Mouse (Mus musculus) thymus, adult 2 months (tissue): Measurements from ENCODE around the gene Tsnax. TPM values are rescaled to one million over a fixed set of nuclear protein-coding genes. Genes with fewer than 3 reads are reported as not detected.

Experiments
- DNase-seq: peaks from one replicate; pipeline ENCODE4 v3.0.0; 2021
- H3K27ac ChIP-seq: fragments of 200-500 bp; 2 replicates; pipeline ENCODE4 v1.5.1; 2012; ENCODE audit warnings: low read length, control low read depth; ENCODE audit not compliant: control insufficient read depth, insufficient read depth
- H3K27me3 ChIP-seq: fragments of 200-500 bp; 2 replicates; pipeline ENCODE4 v1.6.1; 2012; ENCODE audit warnings: mild to moderate bottlenecking, low read length, moderate library complexity, mixed read lengths; ENCODE audit not compliant: control insufficient read depth, insufficient read depth
- H3K36me3 ChIP-seq: fragments of 200-500 bp; 2 replicates; pipeline ENCODE4 v1.6.1; 2012; ENCODE audit warnings: mild to moderate bottlenecking, low read length, moderate library complexity; ENCODE audit not compliant: control insufficient read depth, insufficient read depth
- H3K4me1 ChIP-seq: fragments of 200-500 bp; replicated peaks from 2 replicates; pipeline ENCODE4 v1.6.1; 2012; ENCODE audit warnings: low read length; ENCODE audit not compliant: control insufficient read depth, insufficient read depth
- H3K4me3 ChIP-seq: fragments of 200-500 bp; 2 replicates; pipeline ENCODE4 v1.5.1; 2012; ENCODE audit warnings: mild to moderate bottlenecking, low read length, control low read depth, moderate library complexity; ENCODE audit not compliant: control insufficient read depth, insufficient read depth
- CTCF ChIP-seq: fragments of 200-500 bp; IDR thresholded peaks from 2 replicates; pipeline ENCODE4 v1.5.1; 2012; ENCODE audit warnings: mild to moderate bottlenecking, control low read depth, low read length, moderate library complexity, borderline replicate concordance; ENCODE audit not compliant: control insufficient read depth, poor library complexity, insufficient read depth; ENCODE audit errors: extremely low read depth
- POLR2A ChIP-seq: fragments of 200-500 bp; IDR thresholded peaks from 2 replicates; pipeline ENCODE4 v1.6.1; 2012; ENCODE audit warnings: mild to moderate bottlenecking, low read length, control low read depth, moderate library complexity; ENCODE audit not compliant: control insufficient read depth, poor library complexity, insufficient read depth; ENCODE audit errors: extremely low read depth
- WGBS: fragments of 180-500 bp; shearing (Covaris S2); methylation state at CpG from one replicate; pipeline ENCODE4 v1.1.7; 2018; 5-methylcytosine and 5-hydroxymethylcytosine counted together
- polyA plus RNA-seq: library from polyadenylated mRNA; depleted of rRNA; stranded (reverse); fragments of >200 nt; gene quantifications from 2 replicates; pipeline ENCODE4 v1.2.3, GENCODE M21; 2012

The Tsnax gene
- polyA plus RNA-seq, 1 experiment, result 60.1 TPM

DNA sequence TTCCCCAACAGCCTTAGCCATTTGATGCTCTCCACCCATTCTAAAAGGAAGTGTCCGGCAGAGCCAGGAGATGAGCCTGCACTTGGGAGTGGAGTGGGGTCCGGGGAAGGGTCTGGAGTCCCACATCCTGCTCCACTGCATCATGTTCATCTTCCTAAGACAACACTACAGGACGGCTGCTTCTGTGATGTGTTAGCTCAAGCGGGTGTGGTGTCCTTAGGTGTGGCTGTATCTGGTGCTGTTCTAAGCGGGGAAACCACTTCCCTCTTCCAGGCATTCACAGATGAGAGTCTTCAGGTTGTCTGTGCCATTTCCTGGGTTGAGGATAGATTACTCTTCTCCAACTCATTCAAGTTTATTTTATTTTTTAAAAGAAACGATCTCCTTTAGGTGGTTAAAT, 37.0 kb downstream of the Tsnax start:
- no peaks in the 10 kb centered on the region; the same call in 1 of the 2 replicates for H3K27me3 ChIP-seq
- 40% methylated on average over 6 of the region's 6 CpGs for WGBS

DNA sequence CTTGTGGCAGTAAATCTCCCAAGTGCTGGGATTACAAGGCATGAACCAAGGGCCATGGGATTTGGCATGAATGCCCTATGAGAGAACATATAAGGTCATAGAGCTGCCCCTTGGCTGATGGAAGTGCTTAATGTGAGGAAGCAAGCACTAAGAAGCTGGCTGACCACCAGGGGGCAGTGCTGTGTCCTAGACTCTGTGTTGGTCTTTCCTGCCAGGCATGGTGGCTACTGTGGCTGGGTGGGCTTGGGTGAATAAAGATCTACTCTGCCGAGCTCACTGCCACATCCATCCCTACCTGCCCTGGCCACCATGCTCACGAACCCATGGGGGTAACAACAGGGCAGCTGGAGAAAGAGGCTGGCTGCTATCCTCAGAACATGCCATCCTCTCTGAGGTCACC, 39.2 kb downstream of the Tsnax start:
- Histone ChIP-seq H3K4me3 (no peak overlapping the region), H3K4me1 (peaks cover 7% of the 10 kb centered on the region), H3K36me3 (no peaks in the 10 kb centered on the region), H3K27ac (no peak overlapping the region), H3K27me3 (no peaks in the 10 kb centered on the region; the same call in 1 of the 2 replicates)
- DNase-seq, result peak; percentile 74
- TF ChIP-seq POLR2A (no peak), CTCF (peak; percentile 85)
- 49% methylated on average over 2 of the region's 2 CpGs for WGBS

More for the DNA sequence above, 37.0 kb downstream of the Tsnax start:
- DNase-seq, result no peak
- peaks cover 7% of the 10 kb centered on the region for H3K4me1 ChIP-seq
- no peak overlapping the region for H3K4me3 ChIP-seq
- TF ChIP-seq POLR2A (no peak), CTCF (no peak)
- no peak overlapping the region for H3K27ac ChIP-seq
- no peaks in the 10 kb centered on the region for H3K36me3 ChIP-seq

DNA sequence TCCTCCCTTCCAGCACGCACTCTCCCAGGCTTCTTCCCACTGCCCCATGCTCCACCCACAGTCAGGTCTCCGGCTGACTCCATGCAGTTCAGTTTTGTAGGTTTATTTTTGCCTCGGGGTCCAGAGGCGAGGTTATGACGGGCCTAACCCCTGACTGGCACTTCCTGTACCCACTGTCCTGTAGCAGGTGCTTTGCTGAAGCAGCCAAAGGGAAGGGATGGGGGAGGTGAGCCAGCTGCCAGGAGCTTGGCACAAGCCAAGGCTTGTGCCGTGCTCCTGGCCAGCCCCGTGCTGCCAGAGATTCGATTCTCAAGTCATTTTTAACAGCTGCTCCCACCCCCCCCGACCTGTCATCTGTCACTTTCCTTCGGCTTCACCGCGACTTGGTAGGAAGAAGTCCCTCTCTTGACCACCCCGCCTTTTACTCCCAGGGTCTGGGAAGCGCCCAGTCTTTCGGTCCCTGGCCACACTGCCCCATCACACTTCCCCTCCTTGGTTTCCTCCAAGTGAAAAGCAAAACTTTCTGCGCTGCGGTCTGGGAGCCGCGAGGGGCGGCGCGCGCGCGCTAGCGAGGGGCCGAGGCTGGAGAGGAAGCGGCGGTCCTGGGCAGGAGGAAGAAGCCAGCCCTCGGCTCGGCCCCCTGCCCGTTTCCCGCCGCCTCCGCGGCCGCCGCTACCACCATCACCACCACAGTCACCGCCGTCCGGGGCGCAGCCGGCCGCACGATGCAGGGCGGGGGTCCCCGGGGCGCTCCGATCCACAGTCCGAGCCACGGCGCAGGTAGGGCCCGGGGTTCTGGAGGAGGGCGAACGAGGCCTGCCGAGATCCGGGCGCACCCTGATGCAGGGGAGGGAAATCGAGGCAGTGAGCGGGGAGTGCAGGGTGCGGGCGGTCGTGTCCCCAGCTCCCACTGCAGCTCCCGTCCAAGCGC, 41.0 kb downstream of the Tsnax start, which contains the start of gene Disc1:
Disc1 (plus strand) TSS at position 691 of the 931 bp plus-strand sequence.
- DNase-seq, result no peak

DNA sequence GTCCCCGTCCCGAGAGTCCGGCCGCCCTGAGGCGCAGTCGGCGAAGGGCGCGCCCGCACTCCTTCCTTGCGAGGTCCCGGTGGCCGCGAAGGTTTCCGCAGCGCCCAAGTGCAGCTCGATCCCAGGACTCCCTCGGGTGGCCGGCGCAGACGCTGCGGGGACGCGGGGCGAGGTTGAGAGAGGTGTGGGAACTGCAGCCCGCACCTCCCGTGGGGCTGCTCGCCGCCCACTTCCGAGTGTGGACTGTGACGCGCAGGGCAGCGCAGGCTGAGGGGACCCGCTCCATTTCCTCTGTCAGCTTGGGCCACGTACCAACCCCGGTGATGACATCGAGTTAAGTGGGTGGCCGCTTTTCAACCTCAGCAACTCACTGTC, 41.6 kb downstream of the Tsnax start:
- Histone ChIP-seq H3K36me3 (no peaks in the 10 kb centered on the region), H3K27me3 (no peaks in the 10 kb centered on the region; the same call in 1 of the 2 replicates), H3K4me3 (peak overlapping the region; percentile 42), H3K4me1 (peaks cover 7% of the 10 kb centered on the region), H3K27ac (no peak overlapping the region)
- under 1% methylated on average over 38 of the region's 38 CpGs for WGBS
- DNase-seq, result peak; percentile 14
- TF ChIP-seq POLR2A (no peak), CTCF (no peak)

More for the DNA sequence above, 41.0 kb downstream of the Tsnax start, which contains the start of gene Disc1:
- H3K27ac ChIP-seq, result no peak within 1 kb of the TSS
- peaks cover 7% of the 10 kb centered on the region for H3K4me1 ChIP-seq
- 2% methylated on average over 65 of the region's 65 CpGs for WGBS
- peak within 1 kb of the TSS; percentile 42 for H3K4me3 ChIP-seq
- H3K36me3 ChIP-seq, result no peaks in the 10 kb centered on the region
- no peak for TF ChIP-seq POLR2A
- TF ChIP-seq CTCF, result 0 out of 2 replicates have a peak, but pooled peaks have one; percentile 7
- H3K27me3 ChIP-seq, result no peaks in the 10 kb centered on the region; the same call in 1 of the 2 replicates

DNA sequence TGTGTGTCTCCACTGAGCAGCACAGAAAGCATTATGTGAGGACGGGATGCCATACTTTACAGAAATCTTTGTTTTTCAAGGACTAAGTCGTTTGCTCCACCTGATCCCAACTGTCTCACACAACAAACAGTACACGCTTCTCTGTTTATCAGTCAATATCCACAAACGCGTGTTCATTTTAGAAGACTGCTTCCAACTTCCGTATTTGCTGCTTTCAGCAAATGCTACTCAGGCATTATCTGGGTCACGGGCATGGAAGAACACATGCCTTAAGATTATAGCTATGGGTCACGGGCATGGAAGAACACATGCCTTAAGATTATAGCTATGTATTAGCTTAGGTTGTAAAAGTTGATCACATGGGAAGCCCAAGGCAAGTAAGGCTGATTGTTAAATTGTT, 48.1 kb downstream of the Tsnax start:
- Histone ChIP-seq H3K27ac (no peak overlapping the region), H3K36me3 (no peaks in the 10 kb centered on the region), H3K4me1 (no peaks in the 10 kb centered on the region), H3K4me3 (no peak overlapping the region), H3K27me3 (no peaks in the 10 kb centered on the region)
- 96% methylated on average over 8 of the region's 8 CpGs for WGBS
- no peak for TF ChIP-seq POLR2A
- no peak for TF ChIP-seq CTCF
- DNase-seq, result no peak

DNA sequence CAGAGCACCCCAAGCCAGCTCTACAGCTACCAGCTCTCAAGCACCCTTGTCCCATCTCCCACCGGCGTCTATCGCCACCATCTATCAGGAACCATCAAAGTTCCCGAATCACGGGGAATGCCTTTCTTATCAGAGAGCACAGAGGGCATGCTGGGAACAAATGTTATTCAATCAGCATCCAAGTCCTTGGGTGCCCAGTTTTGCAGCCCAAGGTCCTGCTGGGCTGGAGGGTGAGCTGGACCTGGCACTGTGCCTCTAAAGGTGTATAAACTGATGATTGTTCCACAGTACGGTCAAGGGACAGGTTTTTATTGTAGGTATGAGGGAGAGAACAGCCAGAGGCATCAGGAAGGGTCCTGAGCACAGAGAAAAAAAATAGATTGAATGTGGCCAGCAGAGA, 52.8 kb downstream of the Tsnax start:
- Histone ChIP-seq H3K4me3 (no peak overlapping the region), H3K36me3 (no peaks in the 10 kb centered on the region), H3K27me3 (no peaks in the 10 kb centered on the region), H3K4me1 (peaks cover 18% of the 10 kb centered on the region), H3K27ac (no peak overlapping the region)
- WGBS, result 95% methylated on average over 6 of the region's 6 CpGs
- no peak for TF ChIP-seq POLR2A
- TF ChIP-seq CTCF, result no peak
- no peak for DNase-seq
